Mouse (Mus musculus) forebrain, embryonic 10.5 days (tissue): ENCODE results near the gene Enox1. TPM values are rescaled to one million over a fixed set of nuclear protein-coding genes. Genes with fewer than 3 reads are reported as not detected.
"Not testable (repeated sequence)": the region's sequence is repeated elsewhere in the genome, so short reads cannot be mapped to it uniquely, and the experiment has no call there.

ENCODE experiments used
- DNase-seq: peaks from one replicate; pipeline ENCODE4 v3.0.0-alpha.2; 2017; ENCODE audit warnings: low spot score; ENCODE audit errors: extremely low spot score
- H3K27ac ChIP-seq: fragments of 300-500 bp; sonication (generic); 2 replicates; pipeline ENCODE4 v1.5.1; 2016; ENCODE audit warnings: mild to moderate bottlenecking
- H3K27me3 ChIP-seq: fragments of 300-500 bp; sonication (generic); 2 replicates; pipeline ENCODE4 v1.6.1; 2016; ENCODE audit warnings: mild to moderate bottlenecking; ENCODE audit not compliant: poor library complexity, severe bottlenecking
- H3K36me3 ChIP-seq: fragments of 300-500 bp; sonication (generic); replicated peaks from 2 replicates; pipeline ENCODE4 v1.6.1; 2016; ENCODE audit warnings: mild to moderate bottlenecking, moderate library complexity
- H3K4me1 ChIP-seq: fragments of 300-500 bp; sonication (generic); 2 replicates; pipeline ENCODE4 v1.6.1; 2016
- H3K4me3 ChIP-seq: fragments of 300-500 bp; sonication (generic); 2 replicates; pipeline ENCODE4 v1.5.1; 2016; ENCODE audit warnings: mild to moderate bottlenecking, moderate library complexity
- H3K9me3 ChIP-seq: fragments of 300-500 bp; sonication (generic); 2 replicates; pipeline ENCODE4 v1.6.1; 2016; ENCODE audit warnings: mild to moderate bottlenecking, moderate library complexity
- WGBS: fragments of 180-500 bp; shearing (Covaris S2); methylation state at CpG from one replicate; pipeline ENCODE4 v1.1.7; 2016; 5-methylcytosine and 5-hydroxymethylcytosine counted together
- polyA plus RNA-seq: library from polyadenylated mRNA; unstranded; fragments of >200 nt; fragmentation: Nextera tagmentation; extraction: Ambion mirVana; gene quantifications from 2 replicates; pipeline ENCODE4 v1.2.1, GENCODE M21; 2016

The Enox1 gene
- polyA plus RNA-seq, 1 experiment from 2014 or later = 11.9 TPM

DNA sequence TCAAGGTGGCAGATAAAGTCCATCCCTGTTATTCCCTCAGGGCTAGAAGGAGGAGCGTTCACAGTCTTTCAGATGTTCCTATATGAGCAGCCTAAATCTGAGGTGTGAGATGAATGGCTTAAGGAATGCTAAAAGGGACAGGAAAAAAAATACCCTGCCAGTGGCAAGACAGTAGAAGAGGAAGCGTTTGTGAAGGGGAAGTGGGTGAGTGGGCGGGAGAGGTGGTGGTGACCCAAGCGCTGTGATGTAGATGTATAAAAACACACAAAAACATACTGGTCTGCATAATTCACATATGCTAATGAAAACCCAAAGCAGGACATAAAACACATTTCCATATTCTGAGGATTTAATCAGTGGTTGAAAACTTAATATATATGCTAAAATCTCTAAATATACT, 367.7 kb downstream of the Enox1 start:
- Histone ChIP-seq H3K4me1 (peaks cover 8% of the 10 kb centered on the region), H3K36me3 (no peaks in the 10 kb centered on the region), H3K4me3 (no peak overlapping the region), H3K27me3 (no peaks in the 10 kb centered on the region), H3K9me3 (no peaks in the 10 kb centered on the region), H3K27ac (no peak overlapping the region)
- no peak for DNase-seq
- WGBS = 86% methylated on average over 4 of the region's 4 CpGs

DNA sequence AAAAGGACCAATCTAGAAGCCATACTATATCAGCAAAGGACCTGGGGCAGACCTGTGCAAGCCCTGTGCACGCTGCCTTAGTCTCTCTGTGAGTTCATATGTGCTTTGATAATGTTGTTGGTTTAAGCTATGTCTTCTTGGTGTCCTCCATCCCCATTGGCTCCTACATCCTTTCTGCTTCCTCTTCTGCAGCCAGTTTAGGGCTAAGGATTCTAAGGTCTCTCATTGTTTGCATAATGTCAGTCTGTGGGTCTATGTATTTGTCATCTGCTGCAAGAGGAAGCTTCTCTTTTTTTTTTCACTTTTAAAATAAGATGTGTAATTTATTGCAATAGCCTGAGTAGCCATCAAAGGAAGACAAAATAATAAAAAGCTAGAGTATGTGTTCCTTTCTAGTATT, 369.7 kb downstream of the Enox1 start:
- Histone ChIP-seq H3K4me1 (peaks cover 9% of the 10 kb centered on the region), H3K36me3 (no peaks in the 10 kb centered on the region), H3K9me3 (no peaks in the 10 kb centered on the region), H3K27ac (no peak overlapping the region), H3K27me3 (no peaks in the 10 kb centered on the region), H3K4me3 (no peak overlapping the region)
- no peak for DNase-seq
- WGBS = 95% methylated on average over 1 of the region's 1 CpGs

DNA sequence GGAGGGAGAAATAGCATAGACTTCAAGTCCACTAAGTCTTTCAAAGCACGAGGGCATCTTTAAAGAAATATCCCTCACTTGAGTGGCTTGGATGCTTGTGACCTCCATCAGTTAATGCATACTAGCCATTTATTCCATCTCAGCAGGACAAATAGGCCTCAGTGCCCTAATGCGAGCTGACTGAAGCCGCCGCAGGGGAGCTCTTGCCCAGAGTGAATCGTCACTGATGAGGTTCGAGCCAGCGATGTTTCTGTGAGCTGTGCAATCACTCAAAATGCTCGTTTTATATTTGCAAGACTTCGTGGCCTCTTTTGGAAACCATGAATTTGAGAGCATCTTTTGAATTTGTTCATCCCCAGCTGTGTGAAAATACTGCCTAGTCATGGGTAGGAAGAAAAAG, 372.6 kb downstream of the Enox1 start:
- Histone ChIP-seq H3K4me3 (no peak overlapping the region), H3K9me3 (no peaks in the 10 kb centered on the region), H3K4me1 (peaks cover 4% of the 10 kb centered on the region; the same call in 1 of the 2 replicates), H3K36me3 (no peaks in the 10 kb centered on the region), H3K27ac (no peak overlapping the region), H3K27me3 (no peaks in the 10 kb centered on the region)
- WGBS = 78% methylated on average over 9 of the region's 9 CpGs
- no peak for DNase-seq

DNA sequence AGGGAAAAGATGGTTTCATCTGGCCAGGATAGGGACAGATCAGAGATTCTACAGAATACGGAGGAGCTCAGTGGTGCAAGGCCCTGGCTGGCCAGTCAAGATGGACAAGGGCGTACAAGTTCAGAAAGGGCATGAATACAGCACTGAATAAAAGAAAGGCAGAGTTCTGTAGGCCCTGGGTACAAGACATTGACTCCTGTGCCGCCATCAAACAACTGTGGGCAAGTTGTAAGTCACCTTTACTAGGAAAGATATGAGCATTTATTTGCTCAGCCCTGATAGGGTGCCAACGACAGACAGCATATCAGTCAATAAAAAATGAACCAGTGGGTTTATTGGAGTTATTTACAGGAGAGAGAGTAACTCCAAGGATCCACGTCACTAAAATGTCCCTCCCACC, 373.1 kb downstream of the Enox1 start:
- Histone ChIP-seq H3K4me3 (no peak overlapping the region), H3K4me1 (peaks cover 4% of the 10 kb centered on the region; the same call in 1 of the 2 replicates), H3K36me3 (no peaks in the 10 kb centered on the region), H3K9me3 (no peaks in the 10 kb centered on the region), H3K27ac (no peak overlapping the region), H3K27me3 (no peaks in the 10 kb centered on the region)
- no peak for DNase-seq
- 91% methylated on average over 5 of the region's 5 CpGs for WGBS

DNA sequence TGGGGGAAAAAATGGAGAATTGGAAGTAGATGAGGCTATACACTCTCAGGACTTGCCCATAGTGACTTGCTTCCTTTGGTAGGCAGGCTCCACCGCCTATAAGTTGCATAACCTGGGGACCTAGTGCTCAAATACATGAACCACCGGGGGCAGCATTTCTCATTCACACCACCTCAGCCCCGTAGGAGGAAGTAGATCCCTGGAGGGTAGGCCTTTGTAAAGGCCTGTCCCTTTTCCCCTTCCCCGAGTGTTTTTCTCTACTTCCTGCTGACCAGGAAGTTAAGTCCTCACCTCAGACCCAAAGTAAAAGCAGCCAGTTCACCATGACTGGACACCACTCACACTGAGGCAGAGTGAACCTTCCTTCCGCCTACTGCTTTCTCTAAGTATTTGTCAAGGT, 377.1 kb downstream of the Enox1 start:
- Histone ChIP-seq H3K36me3 (no peaks in the 10 kb centered on the region), H3K4me3 (no peak overlapping the region), H3K9me3 (no peaks in the 10 kb centered on the region), H3K27ac (no peak overlapping the region), H3K4me1 (peaks cover 4% of the 10 kb centered on the region; the same call in 1 of the 2 replicates), H3K27me3 (no peaks in the 10 kb centered on the region)
- WGBS = 71% methylated on average over 5 of the region's 5 CpGs
- no peak for DNase-seq

DNA sequence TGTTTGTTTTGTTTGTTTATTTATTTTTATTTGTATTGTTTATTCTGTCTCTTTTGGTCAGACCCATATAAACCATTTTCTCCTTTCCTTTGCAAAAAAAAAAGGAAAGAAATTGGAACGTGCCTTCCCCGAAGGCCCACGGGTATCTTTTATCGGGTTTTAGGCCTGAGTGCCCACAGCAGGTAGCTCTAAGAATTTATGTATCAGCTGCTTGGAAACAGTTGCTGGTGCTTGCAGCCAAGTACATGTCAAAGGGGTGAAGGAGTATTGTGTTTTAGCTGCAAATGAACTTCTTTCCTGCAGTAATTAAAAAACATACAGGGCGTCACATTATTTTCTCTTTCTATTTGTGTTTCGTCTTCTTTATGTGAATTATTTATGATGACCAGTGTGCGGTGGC, 377.6 kb downstream of the Enox1 start:
- Histone ChIP-seq H3K9me3 (no peaks in the 10 kb centered on the region), H3K27ac (no peak overlapping the region), H3K36me3 (no peaks in the 10 kb centered on the region), H3K4me1 (peaks cover 3% of the 10 kb centered on the region; the same call in 1 of the 2 replicates), H3K27me3 (peaks cover under 1% of the 10 kb centered on the region; the same call in 1 of the 2 replicates), H3K4me3 (no peak overlapping the region)
- no peak for DNase-seq
- WGBS = 86% methylated on average over 7 of the region's 7 CpGs

DNA sequence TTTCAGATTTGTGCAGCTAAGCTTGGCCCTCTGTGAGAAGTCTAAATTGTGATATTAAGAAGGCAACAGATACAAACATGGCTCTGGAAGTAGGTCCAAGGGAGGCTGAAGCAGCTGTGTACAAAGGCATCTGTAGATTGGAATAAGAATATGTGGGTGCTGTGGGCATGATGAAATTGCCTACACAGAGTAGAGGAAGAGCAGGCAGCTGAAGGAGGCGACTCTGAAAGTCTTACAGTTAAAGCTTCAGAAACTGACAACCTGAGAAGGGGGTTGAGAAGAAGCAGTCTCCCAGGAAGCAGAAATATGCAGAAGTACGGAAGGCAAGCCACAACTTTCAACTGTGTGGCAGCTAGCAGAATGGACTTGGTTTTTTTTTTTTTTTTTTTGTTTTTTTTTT, 380.0 kb downstream of the Enox1 start:
- peaks cover 4% of the 10 kb centered on the region; the same call in 1 of the 2 replicates for H3K27me3 ChIP-seq
- H3K9me3 ChIP-seq = no peaks in the 10 kb centered on the region
- H3K27ac ChIP-seq = no peak overlapping the region
- DNase-seq = no peak
- H3K4me1 ChIP-seq = no peaks in the 10 kb centered on the region
- no peaks in the 10 kb centered on the region for H3K36me3 ChIP-seq
- no peak overlapping the region for H3K4me3 ChIP-seq
- WGBS = 89% methylated on average over 2 of the region's 2 CpGs

DNA sequence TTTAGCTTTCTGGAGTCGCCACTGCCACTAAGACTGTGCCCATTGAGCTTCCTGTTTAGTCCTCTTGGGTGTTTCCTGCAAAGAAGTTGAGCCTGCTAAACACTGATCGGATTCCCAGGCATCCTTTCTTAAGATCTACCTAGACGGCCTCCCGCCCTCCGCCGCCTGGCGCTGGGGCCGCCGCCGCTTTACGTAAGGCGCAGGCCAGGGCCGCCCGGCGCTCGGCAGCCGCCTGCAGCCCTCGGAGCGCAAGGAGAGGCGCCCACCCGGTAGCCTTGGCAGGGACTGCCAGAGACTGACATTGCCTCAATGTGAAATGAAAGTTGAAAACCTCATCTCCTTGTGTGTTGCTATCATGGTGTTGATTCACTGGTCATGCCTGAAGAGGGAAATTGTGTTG, 383.0 kb downstream of the Enox1 start:
- not testable (repeated sequence) for H3K4me1 ChIP-seq, H3K27ac ChIP-seq, DNase-seq, H3K4me3 ChIP-seq, H3K9me3 ChIP-seq, H3K36me3 ChIP-seq, H3K27me3 ChIP-seq
- WGBS = 53% methylated on average over 21 of the region's 21 CpGs

DNA sequence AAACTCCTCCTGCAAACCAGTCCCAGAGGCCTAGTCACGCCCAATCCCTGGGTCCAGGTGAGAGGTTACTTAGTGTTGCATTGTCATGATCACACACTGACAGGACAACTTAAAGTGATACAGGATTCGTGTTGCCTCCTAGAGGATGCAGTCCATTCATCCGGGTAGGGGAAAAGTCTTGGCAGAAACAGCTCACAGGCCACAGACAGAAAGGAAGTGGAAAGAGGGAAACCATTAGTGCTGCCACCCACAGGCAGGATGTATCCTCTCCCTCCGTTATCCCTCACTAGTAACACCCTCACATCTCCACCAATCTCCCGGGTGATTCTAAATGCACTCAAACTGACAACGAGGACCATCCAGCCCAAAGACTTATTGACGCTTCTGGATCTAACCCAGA, 385.4 kb downstream of the Enox1 start:
- Histone ChIP-seq H3K27me3 (peaks cover 4% of the 10 kb centered on the region; the same call in 1 of the 2 replicates), H3K9me3 (no peaks in the 10 kb centered on the region)
- WGBS = 82% methylated on average over 7 of the region's 7 CpGs

DNA sequence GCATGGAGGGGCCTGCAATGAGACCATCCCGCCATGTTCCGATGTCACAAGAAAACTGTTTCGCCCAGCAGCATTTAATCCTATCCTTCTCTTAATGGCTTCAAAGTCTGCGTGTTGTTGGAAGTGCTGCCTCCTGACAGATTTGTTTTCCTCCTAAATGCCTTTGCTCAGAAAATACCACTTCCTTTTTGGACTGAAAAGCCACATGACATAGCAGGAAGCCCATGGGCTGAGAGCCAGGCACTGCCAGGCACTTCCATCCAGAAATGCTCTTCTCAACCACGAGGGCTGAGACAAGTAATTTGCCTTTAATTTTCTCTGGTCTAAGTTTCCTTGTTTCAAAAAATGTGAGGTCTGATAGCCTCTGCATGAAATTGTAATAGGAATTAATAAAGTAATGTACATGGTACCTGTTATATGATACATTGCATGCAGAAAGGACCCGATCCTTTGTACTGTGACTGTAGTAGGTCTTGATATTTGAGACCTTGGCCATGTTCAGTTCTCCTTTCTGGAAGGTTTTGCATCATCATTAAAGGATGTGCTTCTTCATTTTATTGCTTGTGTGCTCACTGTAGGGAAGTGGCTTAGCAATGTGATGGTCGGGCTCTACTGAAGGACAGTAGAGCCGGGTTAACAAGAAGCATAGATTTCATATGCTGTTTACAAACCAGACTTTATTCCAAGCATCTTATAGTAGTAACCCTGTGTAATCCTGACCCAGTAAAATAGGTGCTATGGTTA, 390.1 kb downstream of the Enox1 start:
- H3K27me3 ChIP-seq = no peaks in the 10 kb centered on the region
- H3K4me1 ChIP-seq = peaks cover 8% of the 10 kb centered on the region
- no peak overlapping the region for H3K27ac ChIP-seq
- no peak for DNase-seq
- WGBS = 92% methylated on average over 8 of the region's 8 CpGs
- no peaks in the 10 kb centered on the region for H3K9me3 ChIP-seq
- H3K36me3 ChIP-seq = no peaks in the 10 kb centered on the region
- H3K4me3 ChIP-seq = no peak overlapping the region

More for the DNA sequence above, 385.4 kb downstream of the Enox1 start:
- H3K36me3 ChIP-seq = no peaks in the 10 kb centered on the region
- DNase-seq = no peak
- H3K4me3 ChIP-seq = no peak overlapping the region
- no peak overlapping the region for H3K27ac ChIP-seq
- peaks cover 8% of the 10 kb centered on the region for H3K4me1 ChIP-seq

DNA sequence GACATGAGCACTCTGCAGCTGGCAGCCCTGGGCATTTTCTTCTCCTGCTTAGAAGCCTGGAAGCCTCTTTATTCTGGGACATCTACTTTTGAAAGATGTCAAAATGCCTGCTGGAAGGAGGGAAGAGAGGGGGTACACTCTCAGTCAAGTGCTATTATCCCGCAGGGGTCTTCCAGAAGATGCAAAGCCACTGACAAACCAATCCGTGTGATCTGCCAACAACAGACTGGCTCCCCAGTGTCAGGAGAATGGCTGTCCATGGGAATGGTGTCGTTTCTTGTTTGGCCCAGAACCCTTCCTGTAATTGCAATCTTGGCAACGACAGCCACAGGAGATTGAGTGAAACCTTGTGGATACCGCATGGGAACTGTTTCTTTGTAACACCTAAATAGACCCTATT, 390.8 kb downstream of the Enox1 start:
- Histone ChIP-seq H3K9me3 (no peaks in the 10 kb centered on the region), H3K4me1 (peaks cover 8% of the 10 kb centered on the region), H3K36me3 (no peaks in the 10 kb centered on the region), H3K4me3 (no peak overlapping the region), H3K27ac (no peak overlapping the region), H3K27me3 (no peaks in the 10 kb centered on the region)
- DNase-seq = no peak
- 93% methylated on average over 5 of the region's 5 CpGs for WGBS

DNA sequence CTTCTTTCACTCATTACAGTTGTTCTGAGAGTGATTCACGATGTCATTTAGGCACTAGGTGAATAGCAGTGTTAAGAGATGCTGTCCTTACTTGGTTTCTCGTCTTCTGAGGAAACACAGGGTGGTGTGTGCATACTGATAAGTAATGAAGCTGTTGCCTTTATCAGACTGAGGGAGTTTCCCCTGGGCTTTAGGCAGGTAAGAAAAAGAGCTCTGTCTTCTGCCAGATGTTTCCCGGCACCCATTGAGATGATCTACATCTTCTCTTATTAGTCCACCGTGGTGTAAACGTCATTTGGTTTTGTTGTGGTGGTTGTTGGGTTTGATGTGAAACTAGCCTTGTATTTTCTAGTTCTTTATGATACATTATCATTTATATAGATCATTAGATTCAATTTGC, 392.4 kb downstream of the Enox1 start:
- no peaks in the 10 kb centered on the region for H3K4me1 ChIP-seq
- DNase-seq = no peak
- no peak overlapping the region for H3K4me3 ChIP-seq
- H3K9me3 ChIP-seq = no peaks in the 10 kb centered on the region
- H3K36me3 ChIP-seq = no peaks in the 10 kb centered on the region
- H3K27me3 ChIP-seq = no peaks in the 10 kb centered on the region
- WGBS = 93% methylated on average over 5 of the region's 5 CpGs
- no peak overlapping the region for H3K27ac ChIP-seq

DNA sequence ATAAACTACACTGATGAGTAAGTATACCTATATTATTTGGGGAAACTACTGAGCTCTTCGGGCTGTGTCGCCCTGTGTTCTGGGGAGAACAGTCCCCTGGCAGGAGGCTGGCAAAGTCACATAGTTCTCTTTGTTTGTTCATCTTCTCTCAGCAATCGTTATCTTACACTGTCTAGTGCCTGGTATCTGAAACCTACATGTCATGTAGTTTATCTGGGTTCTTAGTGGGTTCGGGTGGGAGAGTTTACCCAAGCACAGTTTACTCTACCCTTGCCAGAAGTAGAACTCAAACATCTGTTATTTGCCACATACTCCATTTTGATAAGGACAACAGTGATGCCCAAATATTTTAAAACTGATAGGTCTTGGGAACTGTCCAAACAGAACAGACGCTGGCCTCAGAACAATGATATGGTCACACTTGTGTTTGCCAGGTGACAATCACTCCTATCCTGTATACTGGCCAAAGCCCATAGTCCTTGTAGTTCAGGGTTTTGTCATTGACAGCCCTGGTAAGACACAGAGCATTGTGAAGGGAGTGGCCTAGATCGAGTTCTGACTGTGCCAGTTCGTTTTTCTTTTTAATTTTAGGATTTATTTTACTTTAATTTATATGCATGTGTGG, 401.0 kb downstream of the Enox1 start:
- DNase-seq = no peak
- H3K36me3 ChIP-seq = no peaks in the 10 kb centered on the region
- H3K4me1 ChIP-seq = peaks cover 5% of the 10 kb centered on the region; the same call in 1 of the 2 replicates
- H3K9me3 ChIP-seq = no peaks in the 10 kb centered on the region
- 91% methylated on average over 7 of the region's 7 CpGs for WGBS
- no peak overlapping the region for H3K27ac ChIP-seq
- H3K4me3 ChIP-seq = no peak overlapping the region
- H3K27me3 ChIP-seq = no peaks in the 10 kb centered on the region; the same call in 1 of the 2 replicates
